Mouse (Mus musculus) splenic B cell, adult 2 months (primary cell): ENCODE data around the gene Rtn4.
"Not testable (repeated sequence)": the region's sequence is repeated elsewhere in the genome, so short reads cannot be mapped to it uniquely, and the experiment has no call there.

Experiments used
- DNase-seq: peaks from one replicate; pipeline ENCODE4 v3.0.0-alpha.2; 2011; ENCODE audit warnings: low read depth, low spot score
- H3K27me3 ChIP-seq: 2 replicates; pipeline ENCODE4 v1.6.1; 2012; ENCODE audit warnings: mild to moderate bottlenecking, low read length, moderate library complexity, mixed read lengths; ENCODE audit not compliant: control insufficient read depth, poor library complexity, insufficient read depth, severe bottlenecking
- H3K36me3 ChIP-seq: 2 replicates; pipeline ENCODE4 v1.6.1; 2012; ENCODE audit warnings: mild to moderate bottlenecking, low read length, moderate library complexity, mixed read lengths; ENCODE audit not compliant: control insufficient read depth, poor library complexity, insufficient read depth, severe bottlenecking

Gene Rtn4

DNA sequence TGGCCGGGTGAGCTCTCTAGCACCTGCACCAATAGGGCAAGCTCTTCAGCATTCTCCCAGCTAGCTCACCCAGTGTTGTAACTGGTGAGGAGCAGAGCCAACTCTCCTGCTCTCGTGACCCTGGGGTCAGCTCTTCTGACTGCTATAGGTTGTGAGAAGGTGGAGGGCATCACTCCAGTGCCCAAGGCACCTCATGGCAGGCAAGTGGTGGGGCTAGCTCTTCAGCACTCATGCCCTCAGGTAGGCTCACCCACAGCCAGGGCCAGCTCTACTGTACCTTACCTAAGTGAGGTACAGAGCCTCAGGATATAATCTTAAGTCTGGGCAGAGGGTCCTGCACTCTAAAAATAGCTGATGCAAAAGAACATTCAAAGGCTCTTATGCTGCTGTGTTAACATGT is 47.0 kb downstream of the Rtn4 start:
- no peaks in the 10 kb centered on the region; the same call in 1 of the 2 replicates for H3K27me3 ChIP-seq
- no peak for DNase-seq
- peaks cover 8% of the 10 kb centered on the region; the same call in 1 of the 2 replicates for H3K36me3 ChIP-seq

DNA sequence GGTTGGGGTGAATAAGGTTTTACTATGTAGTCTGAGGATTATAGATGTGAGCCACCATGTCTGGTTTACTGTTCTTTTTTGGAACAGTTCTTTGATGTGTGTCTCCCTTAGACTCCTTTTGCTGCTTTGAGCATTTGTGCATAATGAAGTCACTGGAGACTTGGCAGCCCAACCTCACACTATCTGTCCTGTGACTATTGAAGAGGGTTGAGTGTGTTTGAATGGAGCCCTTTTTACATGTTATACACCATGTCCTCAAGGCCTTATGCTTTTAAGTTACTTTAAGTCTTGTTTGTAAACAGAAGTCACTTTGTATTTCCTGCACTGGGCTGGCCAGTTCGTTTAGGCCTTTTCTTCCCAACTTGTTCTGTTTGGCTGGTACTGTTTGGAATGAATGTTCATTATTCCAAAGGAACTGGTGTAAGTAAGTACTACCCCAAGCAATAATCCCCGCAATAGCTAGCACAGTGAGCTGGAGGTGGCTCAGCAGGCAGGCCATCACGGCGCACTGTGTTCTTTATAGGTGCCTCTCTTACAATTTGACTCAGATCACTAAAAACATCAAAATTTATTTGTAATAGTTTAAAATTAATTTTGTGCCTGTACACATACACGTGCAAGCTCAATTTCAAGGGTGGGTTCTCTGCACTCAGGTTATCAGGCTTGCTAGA is 52.1 kb downstream of the Rtn4 start:
- peaks cover 10% of the 10 kb centered on the region; the same call in 1 of the 2 replicates for H3K36me3 ChIP-seq
- H3K27me3 ChIP-seq, result no peaks in the 10 kb centered on the region; the same call in 1 of the 2 replicates
- no peak for DNase-seq

DNA sequence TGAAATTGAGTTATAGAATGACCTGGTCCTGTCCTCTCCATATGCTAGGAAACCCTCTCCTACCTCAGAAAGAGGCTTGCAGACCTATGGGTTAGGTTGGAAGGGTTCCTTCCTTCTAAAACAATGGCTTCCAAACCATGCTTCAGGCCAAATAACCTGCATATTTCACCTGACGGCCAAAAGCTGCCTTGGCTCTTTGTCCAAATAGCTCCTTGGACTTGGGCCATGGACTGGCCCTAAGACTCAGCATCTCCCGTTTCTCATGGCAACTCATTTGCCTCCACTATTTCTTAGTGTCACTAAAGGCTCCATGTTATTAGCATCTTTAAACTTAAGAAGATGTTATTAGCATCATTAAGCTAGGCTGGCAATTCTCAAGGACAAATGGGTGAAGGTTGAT is 52.8 kb downstream of the Rtn4 start:
- no peaks in the 10 kb centered on the region; the same call in 1 of the 2 replicates for H3K27me3 ChIP-seq
- DNase-seq, result no peak
- H3K36me3 ChIP-seq, result peaks cover 10% of the 10 kb centered on the region; the same call in 1 of the 2 replicates

DNA sequence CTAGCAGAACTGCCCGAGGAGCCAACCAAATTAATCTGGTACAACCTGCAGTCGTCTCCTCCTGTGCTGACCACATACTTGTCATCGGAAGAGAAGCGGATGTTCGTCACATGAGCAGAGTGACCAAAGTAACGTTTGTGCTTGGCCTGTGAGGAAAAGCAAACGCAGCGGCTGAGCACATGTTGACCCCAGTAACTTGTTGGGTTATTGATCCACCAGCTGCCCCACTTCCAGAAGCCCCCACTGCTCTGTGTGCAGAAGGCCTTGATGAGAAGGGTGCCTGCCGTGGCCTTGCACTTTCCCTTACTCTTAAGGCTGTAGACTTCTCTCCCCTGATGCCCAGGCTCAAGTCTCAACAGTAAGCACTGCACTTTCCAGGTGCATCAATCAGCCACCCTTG is 53.5 kb downstream of the Rtn4 start:
- DNase-seq, result no peak
- H3K27me3 ChIP-seq, result no peaks in the 10 kb centered on the region; the same call in 1 of the 2 replicates
- H3K36me3 ChIP-seq, result peaks cover 10% of the 10 kb centered on the region; the same call in 1 of the 2 replicates

DNA sequence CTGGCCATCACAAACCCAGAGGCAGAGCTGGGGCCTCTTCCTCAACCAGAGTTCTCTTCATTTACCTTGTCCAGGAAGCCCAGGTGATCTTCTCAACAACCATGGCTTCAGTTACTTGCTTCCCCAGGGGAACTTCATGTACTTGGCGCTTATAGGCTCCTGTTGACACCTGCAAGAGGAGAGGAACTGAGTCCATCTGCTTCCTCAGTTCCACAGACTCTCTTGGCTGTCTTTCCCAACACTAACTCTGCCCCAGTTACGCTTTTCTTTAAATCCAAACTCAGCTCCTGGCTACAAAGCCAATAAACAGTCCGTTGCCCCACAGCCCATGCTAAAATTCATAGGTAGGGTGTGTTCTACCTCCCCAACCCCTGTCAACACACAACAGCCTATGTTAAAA is 54.6 kb downstream of the Rtn4 start:
- DNase-seq, result no peak
- H3K36me3 ChIP-seq, result peaks cover 6% of the 10 kb centered on the region; the same call in 1 of the 2 replicates

DNA sequence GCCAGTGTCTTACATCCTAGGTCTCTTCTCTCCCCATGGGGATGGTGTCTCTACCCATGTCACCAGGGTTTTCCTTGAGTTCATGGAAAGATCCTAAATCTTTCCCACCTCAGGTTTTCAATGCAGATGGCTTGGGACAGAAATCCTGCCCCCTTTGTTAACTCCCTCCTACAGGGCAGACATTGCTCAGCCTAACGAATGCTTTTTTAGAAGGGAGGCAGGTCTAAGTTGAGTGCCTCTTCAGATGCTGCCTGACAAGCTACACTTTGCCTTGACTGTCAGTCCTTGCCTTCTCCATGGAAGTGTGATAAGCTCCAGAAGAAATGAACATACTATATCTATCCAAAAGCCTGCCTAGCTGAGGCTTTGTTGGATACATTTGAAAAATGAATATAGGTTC is 55.1 kb downstream of the Rtn4 start:
- no peak for DNase-seq
- H3K27me3 ChIP-seq, result no peaks in the 10 kb centered on the region; the same call in 1 of the 2 replicates

More for the DNA sequence above, 54.6 kb downstream of the Rtn4 start:
- no peaks in the 10 kb centered on the region; the same call in 1 of the 2 replicates for H3K27me3 ChIP-seq

DNA sequence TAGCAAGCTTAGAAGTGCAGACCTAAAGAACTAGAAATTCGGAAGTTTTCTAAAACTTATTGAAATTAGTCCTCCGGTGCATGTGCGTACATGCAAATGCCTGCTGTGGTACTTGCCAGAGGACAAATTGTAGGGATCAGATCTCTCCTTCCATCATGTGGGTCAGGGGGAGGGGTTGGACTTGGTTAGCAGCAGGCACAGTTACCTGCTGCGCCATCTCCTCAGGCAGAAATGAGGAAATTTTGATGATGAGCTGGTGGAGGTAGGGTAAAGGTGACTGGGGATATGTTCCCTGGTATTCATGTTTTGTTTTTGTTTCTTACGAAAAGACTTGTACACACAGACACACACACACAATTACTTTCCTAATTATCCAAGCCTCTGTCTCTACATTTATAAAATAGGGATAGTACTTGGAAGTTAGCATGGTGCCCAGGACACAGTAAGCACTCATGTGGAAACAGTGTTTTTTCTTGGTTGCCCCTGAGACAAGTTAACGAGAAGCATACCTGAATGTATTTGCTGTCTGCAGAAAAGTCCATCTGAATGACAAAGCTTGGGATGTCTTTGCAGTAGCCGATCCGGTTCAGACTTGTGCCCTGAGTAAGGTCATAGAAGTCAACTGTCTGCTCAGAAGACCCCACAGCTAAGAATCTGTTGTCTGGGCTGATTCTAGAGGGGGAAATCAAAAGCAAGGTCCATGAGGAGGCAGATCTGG is 56.2 kb downstream of the Rtn4 start:
- Histone ChIP-seq H3K27me3 (no peaks in the 10 kb centered on the region; the same call in 1 of the 2 replicates), H3K36me3 (peaks cover 5% of the 10 kb centered on the region; the same call in 1 of the 2 replicates)
- DNase-seq, result no peak

More for the DNA sequence above, 55.1 kb downstream of the Rtn4 start:
- peaks cover 6% of the 10 kb centered on the region; the same call in 1 of the 2 replicates for H3K36me3 ChIP-seq

DNA sequence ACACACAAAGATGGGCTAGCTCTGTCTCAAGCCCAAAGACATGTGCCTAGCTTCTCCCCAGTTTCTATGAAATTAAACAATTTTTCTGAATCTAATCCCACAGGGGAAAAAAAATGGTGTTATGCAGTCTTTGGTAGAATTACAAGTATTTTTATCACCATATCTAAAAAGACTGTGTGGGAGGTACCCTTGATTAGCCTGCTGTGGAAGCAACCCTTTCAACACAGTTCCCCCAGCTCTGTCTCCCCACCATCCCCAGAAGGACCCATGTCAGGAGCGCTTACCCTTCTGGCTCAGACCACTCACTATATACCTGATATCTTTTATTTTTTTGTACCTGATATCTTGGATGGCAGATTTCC is 56.7 kb downstream of the Rtn4 start:
- peaks cover 5% of the 10 kb centered on the region; the same call in 1 of the 2 replicates for H3K36me3 ChIP-seq
- no peak for DNase-seq
- no peaks in the 10 kb centered on the region for H3K27me3 ChIP-seq

DNA sequence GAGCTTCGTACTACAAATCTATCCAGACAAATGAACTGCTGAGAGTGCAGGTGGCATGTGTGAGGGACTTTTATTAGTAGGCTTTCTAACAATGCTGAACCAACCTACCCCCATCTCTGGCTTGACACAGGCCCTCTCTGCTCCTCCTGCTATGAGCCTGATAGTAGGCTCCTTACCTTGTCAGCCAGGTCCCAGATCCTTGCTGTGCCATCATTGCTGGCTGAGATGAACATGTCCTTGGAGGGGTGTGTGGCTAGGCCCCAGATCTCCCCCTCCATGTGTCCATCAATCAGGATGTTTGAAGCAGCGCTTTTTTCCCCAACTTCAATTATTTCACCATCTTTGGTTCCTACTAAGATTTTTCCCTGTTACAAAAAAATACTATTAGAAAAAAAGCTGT is 58.3 kb downstream of the Rtn4 start:
- peaks cover 5% of the 10 kb centered on the region; the same call in 1 of the 2 replicates for H3K36me3 ChIP-seq
- no peaks in the 10 kb centered on the region for H3K27me3 ChIP-seq
- no peak for DNase-seq

DNA sequence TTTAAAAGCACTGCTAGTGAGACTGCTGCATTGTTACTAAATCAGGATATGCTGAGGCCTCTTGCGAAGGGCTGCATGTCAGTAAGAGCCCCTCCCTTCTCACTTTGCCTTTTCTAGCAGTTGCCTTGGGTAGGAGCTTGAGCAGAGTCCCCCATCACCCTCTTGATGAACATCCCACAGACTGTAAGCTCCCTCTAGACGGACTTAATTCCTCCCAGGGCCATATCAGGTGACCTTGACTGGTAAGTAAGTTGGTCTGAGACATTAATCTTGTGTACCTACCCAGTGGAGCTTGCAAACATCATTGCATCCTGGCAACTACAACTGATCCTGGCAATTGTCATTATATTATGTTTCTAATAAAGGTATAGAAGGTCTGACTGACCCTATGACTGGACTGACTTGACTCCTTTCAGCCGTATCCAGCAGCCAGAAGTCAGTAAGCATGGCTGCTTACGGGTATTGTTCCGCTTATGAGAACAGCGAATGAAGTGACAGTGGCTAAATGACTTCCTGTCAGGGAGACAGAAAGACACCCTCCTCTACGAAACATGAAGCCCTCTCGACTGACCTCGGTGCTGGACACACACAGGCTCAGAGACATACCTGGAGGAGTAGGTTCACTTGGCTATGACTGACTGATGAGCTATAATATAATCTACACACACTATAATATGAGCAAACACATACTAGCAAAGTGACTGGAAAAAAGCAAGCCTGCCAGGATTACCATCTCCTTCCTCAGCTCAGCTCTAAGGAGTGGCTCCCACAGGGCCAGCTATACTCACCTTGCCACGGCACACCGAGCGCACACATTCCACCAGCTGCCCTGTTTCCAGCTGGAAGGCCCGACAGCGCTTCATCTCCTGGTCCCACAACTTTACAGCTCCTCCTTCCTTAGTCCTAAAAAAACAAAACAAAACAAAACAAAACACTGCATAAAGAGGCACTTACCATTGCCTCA is 59.2 kb downstream of the Rtn4 start:
- Histone ChIP-seq H3K27me3 (no peaks in the 10 kb centered on the region), H3K36me3 (no peaks in the 10 kb centered on the region)
- DNase-seq, result no peak

DNA sequence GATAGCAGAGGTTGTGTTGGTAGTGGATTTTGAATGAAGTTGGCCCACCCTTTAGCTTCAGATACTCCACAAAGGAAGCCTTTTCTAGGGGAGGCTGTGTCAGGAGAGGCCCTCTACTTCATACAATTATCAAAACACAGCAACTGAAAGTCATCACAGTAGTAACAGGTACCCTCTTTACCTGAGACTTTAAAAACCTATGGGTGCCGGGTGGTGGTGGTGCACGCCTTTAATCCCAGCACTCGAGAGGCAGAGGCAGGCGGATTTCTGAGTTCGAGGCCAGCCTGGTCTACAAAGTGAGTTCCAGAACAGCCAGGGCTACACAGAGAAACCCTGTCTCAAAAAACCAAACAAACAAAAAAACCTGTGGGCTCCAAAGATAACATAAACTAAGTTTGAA is 63.3 kb downstream of the Rtn4 start:
- H3K27me3 ChIP-seq, DNase-seq, H3K36me3 ChIP-seq: not testable (repeated sequence)

DNA sequence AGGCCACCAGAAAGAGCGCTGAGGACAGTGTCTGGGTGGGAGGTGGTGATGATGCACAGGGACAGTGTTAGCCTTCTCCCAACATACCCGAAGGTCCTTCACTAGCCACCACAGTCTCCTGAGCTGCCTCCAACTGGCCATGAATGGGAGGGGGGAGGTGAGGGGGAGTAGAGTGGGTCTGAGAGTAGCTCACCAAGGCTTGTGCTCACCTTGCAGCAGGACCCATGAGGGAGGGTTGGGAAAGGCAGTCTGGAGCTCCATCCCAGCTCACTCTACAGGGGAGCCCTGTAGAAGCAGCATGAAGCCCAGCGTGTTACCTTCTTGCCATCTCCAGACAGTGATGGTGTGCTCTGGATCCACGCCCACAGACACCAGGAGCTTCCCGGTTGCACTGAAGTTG is 65.9 kb downstream of the Rtn4 start:
- DNase-seq, result no peak
- no peaks in the 10 kb centered on the region; the same call in 1 of the 2 replicates for H3K27me3 ChIP-seq
- H3K36me3 ChIP-seq, result no peaks in the 10 kb centered on the region

DNA sequence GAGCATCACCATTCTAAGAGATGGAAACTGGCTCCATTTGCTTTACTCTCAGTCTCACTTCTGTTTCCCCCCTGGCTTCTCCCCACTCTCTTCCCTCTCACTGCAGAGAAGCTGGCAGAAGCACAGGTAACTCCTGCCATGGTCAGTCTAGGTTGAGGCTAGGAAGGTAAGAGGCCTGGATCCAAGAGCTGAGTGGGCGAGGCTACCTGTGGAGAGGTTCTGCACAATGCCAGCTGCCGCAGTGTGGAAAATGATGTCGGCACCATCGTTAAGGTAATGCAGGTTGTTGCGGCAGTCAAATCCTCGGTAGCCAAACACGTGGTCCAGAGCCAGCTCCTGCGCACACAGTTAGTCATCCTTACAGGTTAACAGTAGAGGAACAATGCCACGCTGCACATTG is 68.6 kb downstream of the Rtn4 start:
- Histone ChIP-seq H3K36me3 (no peaks in the 10 kb centered on the region), H3K27me3 (no peaks in the 10 kb centered on the region; the same call in 1 of the 2 replicates)
- no peak for DNase-seq

DNA sequence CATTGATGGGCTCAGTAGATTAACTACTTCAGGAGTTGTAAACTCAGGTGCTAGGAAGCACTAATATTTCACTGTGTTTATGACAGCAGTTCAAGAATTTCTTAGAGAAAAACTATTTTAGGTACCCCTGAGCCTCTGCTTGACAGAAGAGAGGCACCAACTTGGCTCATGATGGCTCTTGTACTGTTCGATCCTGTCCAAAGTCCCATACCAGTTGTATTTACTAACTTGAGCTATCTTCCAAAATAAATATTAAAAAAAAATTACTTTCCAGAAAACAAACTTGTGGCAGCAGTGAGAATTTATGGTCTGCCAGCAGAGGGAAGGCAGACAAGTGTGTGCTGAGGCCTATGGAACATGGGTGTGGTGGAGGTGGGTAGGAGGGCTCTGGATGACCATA is 70.0 kb downstream of the Rtn4 start:
- Histone ChIP-seq H3K27me3 (no peaks in the 10 kb centered on the region; the same call in 1 of the 2 replicates), H3K36me3 (no peaks in the 10 kb centered on the region)
- DNase-seq, result no peak
